17 mouse cellular contexts compared by ENCODE assay signal in genomic region chr5:23587614-23588013, GRCm38 (mm10).
"Had no signal": no experiment of that assay in that cellular context is flagged by ENCODE, and none has a peak within 500 bp of the region (broad histone marks: within the 10 kb centered on the region; RNA-seq: fewer than 3 reads in every experiment).

No protein-coding gene starts in this region.

- H3K27ac ChIP-seq: liver, embryonic 14.5 days; lung, embryonic 15.5 days had no signal

- H3K9ac ChIP-seq: liver, embryonic 14.5 days; lung, embryonic 15.5 days had no signal

- H3K36me3 ChIP-seq: lung, embryonic 15.5 days had no signal

- H3K4me3 ChIP-seq: lung, embryonic 15.5 days; megakaryocyte, embryonic 14.5 days had no signal

- H3K9me3 ChIP-seq: lung, embryonic 15.5 days; megakaryocyte, embryonic 14.5 days had no signal

- H3K27me3 ChIP-seq: lung, embryonic 15.5 days; megakaryocyte, embryonic 14.5 days had no signal

- DNase-seq: kidney, adult 11 months; kidney, adult 8-10 months; kidney, postnatal 14 days; kidney, postnatal 4 days; lung, adult 18-20 months; lung, postnatal 10 days; lung, postnatal 36 days; midbrain, embryonic 14.5 days; retina, postnatal 1 day; right cerebral cortex, postnatal 25 days; thymus, adult 18-20 months; thymus, postnatal 36 days had no signal

- H3K4me1 ChIP-seq: lung, embryonic 15.5 days had no signal

- H3K4me2 ChIP-seq: liver, embryonic 11.5 days; lung, embryonic 15.5 days; midbrain, embryonic 11.5 days had no signal
